Mouse (Mus musculus): ENCODE measurements around the gene Pon2.

DNA sequence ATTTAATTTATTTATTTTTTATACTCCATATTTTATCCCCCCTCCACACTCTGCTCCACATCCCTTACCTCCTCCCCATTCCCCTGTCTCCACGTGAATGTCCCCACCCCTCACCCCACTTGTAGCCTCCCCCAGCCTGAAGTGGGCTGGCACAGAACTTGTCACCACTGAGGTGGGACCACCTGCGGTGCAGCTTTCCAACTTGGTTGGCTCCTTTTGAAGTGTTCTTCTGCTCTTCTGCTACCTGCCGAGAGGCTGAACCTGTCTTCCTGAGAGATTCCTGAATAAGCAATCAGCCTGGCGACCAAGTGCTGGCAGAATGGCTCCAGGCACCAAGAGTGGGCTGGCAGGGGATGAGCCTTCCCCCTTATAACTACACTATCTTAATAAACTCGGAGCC lies 35.8 kb upstream of the Pon2 start:
- no peak for TF ChIP-seq CTCF (IDR thresholded peaks at IDR 0.05; ENCODE audit: borderline replicate concordance, extremely low read depth, insufficient read depth, insufficient read length)
- no peak for TF ChIP-seq POLR2A (IDR thresholded peaks at IDR 0.05; ENCODE audit: borderline replicate concordance, extremely low read depth, insufficient read depth, insufficient read length, poor library complexity, severe bottlenecking)

Measured in brain, embryonic 14.5 days (tissue).